Mouse (Mus musculus): Measurements from ENCODE around the gene Susd6. TPM values are rescaled to one million over a fixed set of nuclear protein-coding genes. Genes with fewer than 3 reads are reported as not detected.

Susd6 gene
- polyA plus RNA-seq (2017; shearing (Covaris generic)): 26.5 TPM

DNA sequence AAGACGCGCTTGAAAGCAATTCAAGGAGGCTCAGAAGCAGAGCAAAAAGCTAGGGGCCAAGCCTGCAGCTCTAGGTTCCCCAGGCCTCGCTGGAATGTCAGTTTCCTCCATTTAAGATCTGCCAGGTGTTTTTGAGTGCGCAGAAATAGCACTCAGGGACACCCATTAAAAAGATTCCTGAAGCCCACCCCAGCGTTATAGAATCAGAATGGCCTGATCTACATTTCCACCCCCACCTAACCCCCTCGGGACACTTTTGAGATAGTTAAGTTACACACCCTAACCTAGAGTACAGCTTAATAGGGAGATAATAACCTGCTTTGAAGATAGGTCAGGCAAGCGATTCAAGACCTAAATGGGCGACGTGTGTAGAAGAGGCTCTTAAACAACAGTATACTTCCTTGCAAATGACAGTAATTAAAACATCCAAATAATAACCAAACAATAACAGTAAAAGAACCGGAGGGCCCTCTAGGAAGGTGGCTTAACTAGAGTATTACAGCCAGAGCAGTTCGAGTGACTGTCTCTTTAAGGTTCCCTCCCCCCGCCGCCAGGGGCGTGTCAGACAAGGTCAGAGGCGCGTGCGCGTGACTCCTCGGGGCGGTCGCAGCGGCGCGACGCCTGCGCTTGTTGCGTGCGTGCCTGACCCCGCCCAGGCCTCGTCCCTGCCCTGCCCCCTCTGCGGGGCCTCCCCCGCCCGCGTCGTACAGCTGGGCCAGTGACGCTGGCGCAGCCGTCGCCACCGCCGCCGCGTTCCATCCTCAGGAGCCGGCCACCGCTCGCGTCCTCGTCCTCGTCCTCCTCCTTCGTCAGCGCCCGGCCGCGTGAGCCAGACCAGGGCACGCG lies at the start of gene Susd6:
Susd6 (plus strand) TSS at position 662 of the 846 bp plus-strand sequence.

DNA sequence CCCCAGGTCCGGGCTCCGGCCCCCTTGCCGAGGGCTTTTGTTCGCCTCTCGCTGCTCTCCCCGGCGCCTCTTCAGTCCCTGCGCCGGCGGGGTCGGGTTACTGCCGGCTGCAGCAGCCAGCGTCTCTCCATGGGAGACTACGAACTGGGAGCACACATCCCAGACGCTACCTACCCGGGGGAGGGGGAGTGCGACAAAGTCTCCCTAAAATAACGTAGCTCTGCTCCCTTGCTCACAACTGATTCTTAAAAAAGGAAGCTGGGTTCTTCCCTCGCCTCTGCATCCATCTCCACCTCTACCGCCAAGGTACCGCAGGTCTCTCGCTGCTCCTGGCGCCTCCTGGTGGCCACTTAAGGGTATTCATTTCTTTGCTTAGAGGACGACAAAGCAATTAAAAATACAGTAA lies 29.9 kb upstream of the Susd6 start, which contains the start of gene Ccdc177:
Ccdc177 (minus strand) TSS at position 292 of the 406 bp plus-strand sequence.

Other genes with a start within 250 kb of the Susd6 start
- gene Slc39a9, start 146.6 kb upstream of the Susd6 start, polyA plus RNA-seq (2017; shearing (Covaris generic)): 43.0 TPM
- gene Erh, start 146.2 kb upstream of the Susd6 start, polyA plus RNA-seq (2017; shearing (Covaris generic)): 73.5 TPM
- gene Plekhd1, start 97.9 kb upstream of the Susd6 start, polyA plus RNA-seq (2017; shearing (Covaris generic)): 0.38 TPM
- not detected for gene Ccdc177, start 29.8 kb upstream of the Susd6 start, polyA plus RNA-seq (2017; shearing (Covaris generic))
- gene Srsf5, start 155.0 kb downstream of the Susd6 start, polyA plus RNA-seq (2017; shearing (Covaris generic)): 763 TPM
- gene Slc10a1, start 178.2 kb downstream of the Susd6 start, polyA plus RNA-seq (2017; shearing (Covaris generic)): 0.42 TPM
- not detected for gene Smoc1, start 236.3 kb downstream of the Susd6 start, polyA plus RNA-seq (2017; shearing (Covaris generic))